Mouse (Mus musculus) mouse embryonic stem cell (cell line): ENCODE results near the gene Krcc1.
"Not testable (repeated sequence)": the region's sequence is repeated elsewhere in the genome, so short reads cannot be mapped to it uniquely, and the experiment has no call there.

Source experiments
- in situ Hi-C, 2 experiments: fragments of 300-500 bp; cut with MboI; formaldehyde crosslinking; loops; 1 replicate in 1 of 2; 3 replicates in 1 of 2; pipeline ENCODE4 v1.14.3; 2019 to 2020; ENCODE audit warnings: low sequenced_read_pairs in 2 of 2, low pct_unique_long_range_greater_than_20kb in 1 of 2, mixed read lengths in 1 of 2; ENCODE audit not compliant: unreplicated experiment in 1 of 2

Gene Krcc1

GRCm38 (mm10) chr6:71259166-71259565 lies 12.3 kb upstream of the Krcc1 start:
- in situ Hi-C loops = no loop called here

GRCm38 (mm10) chr6:71260051-71260640 lies 11.3 kb upstream of the Krcc1 start:
- in situ Hi-C loops = no loop called here

GRCm38 (mm10) chr6:71261060-71261459 lies 10.4 kb upstream of the Krcc1 start:
- in situ Hi-C loops = no loop called here

GRCm38 (mm10) chr6:71262142-71262833 lies 9.2 kb upstream of the Krcc1 start:
- in situ Hi-C loops = no loop called here

GRCm38 (mm10) chr6:71267603-71268002 lies 3.9 kb upstream of the Krcc1 start:
- in situ Hi-C loops = not testable (repeated sequence)

GRCm38 (mm10) chr6:71268929-71269685 lies 2.4 kb upstream of the Krcc1 start:
- in situ Hi-C loops = no loop called here

GRCm38 (mm10) chr6:71269686-71270050 lies 1.8 kb upstream of the Krcc1 start:
- in situ Hi-C loops = not testable (repeated sequence)

- in situ Hi-C loops = no loop called here
These were observed 998 bp upstream of the Krcc1 start for GRCm38 (mm10) chr6:71270301-71271056.

GRCm38 (mm10) chr6:71271057-71271388 lies 454 bp upstream of the Krcc1 start:
- in situ Hi-C loops = no loop called here

GRCm38 (mm10) chr6:71272316-71272741 lies 852 bp downstream of the Krcc1 start:
- in situ Hi-C loops = no loop called here

GRCm38 (mm10) chr6:71273715-71274114 lies 2.2 kb downstream of the Krcc1 start:
- in situ Hi-C loops = no loop called here

- in situ Hi-C loops = no loop called here
These were observed 3.1 kb downstream of the Krcc1 start for GRCm38 (mm10) chr6:71274621-71275020.

GRCm38 (mm10) chr6:71279418-71279817 lies 7.9 kb downstream of the Krcc1 start:
- in situ Hi-C loops = no loop called here

- in situ Hi-C loops = loop anchor here in 1 of 2 experiments (10.0 kb wide), 1 partner anchor 139 kb away; no protein-coding TSS in a partner anchor
These were observed 22.0 kb downstream of the Krcc1 start for GRCm38 (mm10) chr6:71293509-71293908.

- in situ Hi-C loops = loop anchor here in 1 of 2 experiments (10.0 kb wide), 1 partner anchor 141 kb away; no protein-coding TSS in a partner anchor
These were observed 23.8 kb downstream of the Krcc1 start for GRCm38 (mm10) chr6:71295303-71295702.

- in situ Hi-C loops = loop anchor here in 1 of 2 experiments (10.0 kb wide), 1 partner anchor 143 kb away; no protein-coding TSS in a partner anchor
These were observed 26.6 kb downstream of the Krcc1 start for GRCm38 (mm10) chr6:71298051-71298450.

GRCm38 (mm10) chr6:71298751-71299150 lies 27.3 kb downstream of the Krcc1 start:
- in situ Hi-C loops = loop anchor here in 1 of 2 experiments (10.0 kb wide), 1 partner anchor 144 kb away; no protein-coding TSS in a partner anchor

- in situ Hi-C loops = loop anchor here (10.0 to 25.0 kb wide), 2 partner anchors 93 to 510 kb away; no protein-coding TSS in a partner anchor
These were observed 30.7 kb downstream of the Krcc1 start for GRCm38 (mm10) chr6:71302097-71302731.
